Mouse (Mus musculus) forebrain, embryonic 13.5 days (tissue): Measurements from ENCODE around the gene Tmem207. TPM values are rescaled to one million over a fixed set of nuclear protein-coding genes. Genes with fewer than 3 reads are reported as not detected.
"Not testable (repeated sequence)": the region's sequence is repeated elsewhere in the genome, so short reads cannot be mapped to it uniquely, and the experiment has no call there.

Experiments
- ATAC-seq: fragments of 200-750 bp; cut with Nextera tagmentation; 2 replicates; pipeline ENCODE4 v1.8.0; 2017
- H3K27ac ChIP-seq: fragments of 300-500 bp; sonication (generic); 2 replicates; pipeline ENCODE4 v1.5.1; 2015; ENCODE audit warnings: inconsistent platforms, mild to moderate bottlenecking, moderate library complexity
- H3K27me3 ChIP-seq: fragments of 300-500 bp; sonication (generic); 2 replicates; pipeline ENCODE4 v1.6.1; 2015; ENCODE audit warnings: mild to moderate bottlenecking, inconsistent platforms
- H3K36me3 ChIP-seq: fragments of 300-500 bp; sonication (generic); 2 replicates; pipeline ENCODE4 v1.6.1; 2015; ENCODE audit warnings: mild to moderate bottlenecking, inconsistent platforms; ENCODE audit not compliant: poor library complexity, severe bottlenecking
- H3K4me1 ChIP-seq: fragments of 300-500 bp; sonication (generic); 2 replicates; pipeline ENCODE4 v1.6.1; 2015; ENCODE audit warnings: inconsistent platforms
- H3K4me2 ChIP-seq: fragments of 300-500 bp; sonication (generic); 2 replicates; pipeline ENCODE4 v1.6.1; 2015; ENCODE audit warnings: inconsistent platforms, mild to moderate bottlenecking, moderate library complexity
- H3K4me3 ChIP-seq: fragments of 300-500 bp; sonication (generic); 2 replicates; pipeline ENCODE4 v1.5.1; 2015; ENCODE audit warnings: mild to moderate bottlenecking, inconsistent platforms
- H3K9ac ChIP-seq: fragments of 300-500 bp; sonication (generic); 2 replicates; pipeline ENCODE4 v1.6.1; 2015; ENCODE audit warnings: mild to moderate bottlenecking, inconsistent platforms
- H3K9me3 ChIP-seq: fragments of 300-500 bp; sonication (generic); replicated peaks from 2 replicates; pipeline ENCODE4 v1.6.1; 2016; ENCODE audit warnings: inconsistent platforms
- WGBS: fragments of 180-500 bp; shearing (Covaris S2); methylation state at CpG from one replicate; pipeline ENCODE4 v1.1.7; 2015; 5-methylcytosine and 5-hydroxymethylcytosine counted together
- polyA plus RNA-seq: library from polyadenylated mRNA; unstranded; fragments of >200 nt; fragmentation: Nextera tagmentation; extraction: Ambion mirVana; gene quantifications from 2 replicates; pipeline ENCODE4 v1.2.1, GENCODE M21; 2015

The Tmem207 gene
- polyA plus RNA-seq, 1 experiment from 2014 or later = not detected

DNA sequence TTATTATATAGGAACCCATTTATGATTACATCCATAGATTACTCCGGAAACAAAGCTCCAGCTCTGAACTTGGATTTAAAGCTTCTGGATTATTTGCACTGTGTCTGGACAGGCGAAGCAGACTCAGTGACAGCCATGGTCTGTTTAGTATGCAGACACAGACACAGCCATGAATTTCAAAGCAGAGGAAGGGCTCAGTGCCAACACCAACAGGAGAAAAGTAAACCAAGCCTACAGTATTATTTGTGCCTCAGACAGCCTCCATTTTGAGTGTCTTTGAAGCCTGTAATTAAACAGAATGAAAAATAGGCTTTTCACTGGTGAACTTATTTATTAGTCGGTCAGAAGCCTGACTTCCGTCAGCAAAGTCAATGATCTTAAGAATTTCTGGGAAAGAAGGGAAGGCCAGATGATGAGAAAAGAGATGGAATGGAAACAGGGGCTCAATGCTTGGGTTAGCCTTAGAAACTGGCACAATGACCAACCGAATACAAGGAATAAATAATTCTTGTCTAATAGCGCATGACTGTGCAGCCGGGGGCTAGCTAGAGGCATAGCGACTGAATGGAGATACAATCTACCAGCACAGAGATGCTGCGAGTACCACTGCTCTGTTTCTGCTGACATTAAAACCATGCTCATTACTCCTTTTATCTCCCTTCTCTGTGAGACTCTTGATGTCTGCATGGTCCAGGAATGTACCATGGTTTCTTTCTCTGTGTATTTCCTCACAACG lies 1.5 kb upstream of the Tmem207 start:
- H3K9ac ChIP-seq = no peak overlapping the region
- H3K4me2 ChIP-seq = peak overlapping the region; percentile 29; the same call in 1 of the 2 replicates
- H3K4me3 ChIP-seq = no peak overlapping the region
- no peaks in the 10 kb centered on the region for H3K27me3 ChIP-seq
- peak; percentile 96 for ATAC-seq
- H3K9me3 ChIP-seq = no peaks in the 10 kb centered on the region
- H3K4me1 ChIP-seq = peaks cover 20% of the 10 kb centered on the region
- peak overlapping the region; percentile 3; the same call in 1 of the 2 replicates for H3K27ac ChIP-seq
- H3K36me3 ChIP-seq = no peaks in the 10 kb centered on the region
- whole genome bisulfite sequencing = 28% methylated on average over 10 of the region's 10 CpGs

DNA sequence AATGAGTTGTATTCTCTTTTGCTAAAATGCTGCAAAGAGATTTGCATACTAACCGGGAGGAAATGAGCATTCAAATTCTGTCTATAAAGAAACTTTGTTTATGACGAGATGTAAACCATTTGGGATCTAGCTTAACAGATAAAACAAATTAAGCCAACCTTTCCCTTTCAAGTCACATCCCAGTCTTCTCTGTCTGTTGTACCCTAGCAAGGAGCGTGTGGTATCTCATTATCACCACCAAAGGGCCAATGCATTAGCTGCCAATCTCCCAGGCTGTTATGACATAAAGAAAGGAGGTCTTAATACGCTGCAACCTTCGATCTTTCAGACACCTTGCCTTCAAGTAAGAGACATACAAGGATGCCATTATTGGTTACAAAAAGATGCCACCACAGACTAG lies 737 bp downstream of the Tmem207 start:
- no peaks in the 10 kb centered on the region for H3K27me3 ChIP-seq
- no peak; the same call in 1 of the 2 replicates for ATAC-seq
- no peak overlapping the region for H3K27ac ChIP-seq
- peaks cover 20% of the 10 kb centered on the region for H3K4me1 ChIP-seq
- no peak overlapping the region for H3K4me2 ChIP-seq
- no peaks in the 10 kb centered on the region for H3K9me3 ChIP-seq
- no peaks in the 10 kb centered on the region for H3K36me3 ChIP-seq
- no peak overlapping the region for H3K4me3 ChIP-seq
- H3K9ac ChIP-seq = no peak overlapping the region
- WGBS = 58% methylated on average over 5 of the region's 5 CpGs

DNA sequence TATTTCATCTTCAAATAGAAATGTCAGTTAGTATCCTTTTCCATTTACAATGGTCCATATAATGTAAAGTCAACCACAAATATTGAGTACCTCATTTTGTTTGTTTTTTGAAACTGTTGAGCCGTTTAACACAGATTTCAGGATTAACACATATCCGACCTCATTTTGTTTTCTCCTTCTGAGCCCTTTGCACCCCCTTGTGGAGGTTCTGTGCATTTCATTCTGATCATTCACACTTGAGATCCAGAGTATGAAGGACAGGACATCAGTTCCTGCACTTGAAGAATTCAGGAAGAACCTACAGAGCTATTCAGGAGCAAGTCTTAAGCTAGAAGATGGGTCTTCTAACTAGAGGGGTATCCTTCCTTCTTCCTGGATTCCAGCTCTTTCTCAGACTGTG lies 7.0 kb downstream of the Tmem207 start:
- no peaks in the 10 kb centered on the region for H3K36me3 ChIP-seq
- H3K9ac ChIP-seq = no peak overlapping the region
- no peak for ATAC-seq
- H3K4me3 ChIP-seq = no peak overlapping the region
- H3K27me3 ChIP-seq = no peaks in the 10 kb centered on the region
- H3K4me1 ChIP-seq = no peaks in the 10 kb centered on the region
- H3K4me2 ChIP-seq = no peak overlapping the region
- H3K27ac ChIP-seq = no peak overlapping the region
- no peaks in the 10 kb centered on the region for H3K9me3 ChIP-seq
- 57% methylated on average over 2 of the region's 2 CpGs for WGBS

DNA sequence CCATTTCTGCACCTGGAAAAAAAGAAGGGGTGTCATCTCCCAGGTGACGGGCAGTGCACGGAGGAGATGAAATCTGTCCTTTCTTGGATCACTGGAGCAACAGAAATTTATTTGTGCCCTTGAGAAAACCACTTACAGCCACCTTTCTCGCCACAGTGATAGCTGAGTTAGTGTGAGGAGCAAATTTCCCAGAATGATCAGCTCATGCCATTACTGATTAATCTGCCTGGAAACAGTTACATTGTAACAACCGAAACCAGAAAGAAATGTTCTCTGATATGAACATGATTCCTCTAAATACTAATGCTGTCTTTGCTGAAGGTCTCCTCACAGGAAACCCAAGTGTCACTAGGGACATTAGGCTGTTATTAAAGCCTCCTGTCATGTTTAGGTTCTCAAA lies 21.6 kb downstream of the Tmem207 start:
- no peak overlapping the region for H3K4me2 ChIP-seq
- 90% methylated on average over 4 of the region's 4 CpGs for WGBS

DNA sequence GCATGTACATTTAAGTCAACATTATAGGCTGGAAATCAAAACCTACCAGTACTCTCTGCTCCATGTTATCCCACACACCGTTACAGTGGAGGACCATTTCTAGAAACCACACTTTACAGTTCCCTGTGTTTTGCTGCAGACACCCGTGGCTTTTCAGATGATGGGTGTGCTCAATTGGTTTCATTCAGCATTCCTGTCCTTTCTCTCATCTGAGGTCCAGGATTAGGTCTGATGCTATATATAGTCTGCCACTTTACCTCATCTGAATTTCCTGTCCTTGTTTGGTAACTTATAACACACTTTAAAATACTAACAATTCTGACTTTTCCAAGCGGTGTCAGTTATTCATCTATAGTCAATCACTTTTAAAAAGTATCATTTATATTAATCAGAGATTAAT lies 25.8 kb downstream of the Tmem207 start:
- Histone ChIP-seq H3K27ac (no peak overlapping the region), H3K9ac (no peak overlapping the region), H3K36me3 (no peaks in the 10 kb centered on the region), H3K4me2 (no peak overlapping the region), H3K4me1 (no peaks in the 10 kb centered on the region), H3K9me3 (no peaks in the 10 kb centered on the region), H3K27me3 (no peaks in the 10 kb centered on the region), H3K4me3 (no peak overlapping the region)
- no peak for ATAC-seq
- 89% methylated on average over 3 of the region's 3 CpGs for WGBS

More for the DNA sequence above, 21.6 kb downstream of the Tmem207 start:
- Histone ChIP-seq H3K27me3 (no peaks in the 10 kb centered on the region), H3K4me3 (no peak overlapping the region), H3K4me1 (no peaks in the 10 kb centered on the region), H3K9ac (no peak overlapping the region), H3K36me3 (no peaks in the 10 kb centered on the region), H3K9me3 (no peaks in the 10 kb centered on the region), H3K27ac (no peak overlapping the region)
- ATAC-seq = no peak

DNA sequence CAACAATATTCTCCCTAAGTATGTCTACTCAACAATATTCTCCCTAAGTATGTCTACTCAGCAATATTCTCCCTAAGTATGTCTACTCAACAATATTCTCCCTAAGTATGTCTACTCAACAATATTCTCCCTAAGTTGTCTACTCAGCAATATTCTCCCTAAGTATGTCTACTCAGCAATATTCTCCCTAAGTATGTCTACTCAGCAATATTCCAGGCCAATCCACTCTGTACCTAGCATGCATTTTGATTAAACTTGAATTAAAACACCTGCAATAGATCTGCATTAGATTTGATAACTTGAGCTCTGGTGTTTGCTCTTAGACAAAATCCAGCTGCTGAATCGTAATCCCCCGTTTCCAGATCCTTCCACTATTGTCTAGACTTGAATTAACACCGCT lies 26.9 kb downstream of the Tmem207 start:
- H3K9ac ChIP-seq, H3K27ac ChIP-seq, H3K27me3 ChIP-seq, H3K9me3 ChIP-seq, H3K4me3 ChIP-seq, H3K4me2 ChIP-seq, ATAC-seq, H3K4me1 ChIP-seq, H3K36me3 ChIP-seq: not testable (repeated sequence)
- 94% methylated on average over 3 of the region's 3 CpGs for WGBS

DNA sequence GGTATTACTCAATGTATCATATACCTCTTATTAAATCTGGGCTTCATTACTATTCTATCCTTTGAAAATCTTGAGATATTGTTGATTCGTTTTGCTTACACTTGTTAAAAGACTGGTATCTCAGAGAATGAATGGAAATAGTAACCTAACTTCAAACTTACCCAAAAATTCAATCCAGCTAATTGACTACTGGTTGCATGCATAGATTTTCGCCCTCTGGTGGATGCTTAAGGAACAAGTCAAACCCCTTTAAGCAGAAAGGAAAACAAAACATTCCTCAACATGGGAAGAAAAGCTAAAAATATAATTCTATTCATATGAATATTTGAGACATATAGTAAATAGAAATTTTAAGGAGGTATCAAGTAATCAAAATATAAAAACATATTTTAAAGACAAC lies 30.8 kb downstream of the Tmem207 start:
- H3K36me3 ChIP-seq = no peaks in the 10 kb centered on the region
- H3K27me3 ChIP-seq = no peaks in the 10 kb centered on the region
- no peak overlapping the region for H3K27ac ChIP-seq
- H3K9me3 ChIP-seq = no peaks in the 10 kb centered on the region
- ATAC-seq = no peak
- no peaks in the 10 kb centered on the region for H3K4me1 ChIP-seq
- H3K4me3 ChIP-seq = no peak overlapping the region
- H3K9ac ChIP-seq = no peak overlapping the region
- H3K4me2 ChIP-seq = no peak overlapping the region
- 11% methylated on average over 2 of the region's 2 CpGs for WGBS

DNA sequence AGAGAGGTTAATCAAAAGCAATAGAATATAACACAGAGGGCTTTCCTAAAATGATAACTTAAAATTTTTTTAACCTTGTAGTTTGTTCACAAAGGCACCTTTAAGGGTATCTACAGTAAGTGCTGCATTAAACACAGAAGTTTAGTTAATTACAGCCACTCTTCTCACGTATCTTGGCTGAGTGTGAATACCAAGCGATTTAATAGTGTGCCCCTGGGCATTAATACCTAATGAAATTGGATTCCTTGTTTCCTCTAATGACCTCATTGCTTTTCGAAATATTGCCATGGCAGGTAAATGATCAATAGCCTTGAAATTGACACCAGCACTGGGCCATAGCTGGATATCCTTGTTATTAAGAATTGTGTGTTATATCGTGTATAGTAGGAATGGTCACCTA lies 55.3 kb downstream of the Tmem207 start:
- Histone ChIP-seq H3K9ac (no peak overlapping the region), H3K4me1 (no peaks in the 10 kb centered on the region), H3K4me2 (no peak overlapping the region), H3K4me3 (no peak overlapping the region), H3K27me3 (no peaks in the 10 kb centered on the region), H3K27ac (no peak overlapping the region), H3K9me3 (no peaks in the 10 kb centered on the region), H3K36me3 (no peaks in the 10 kb centered on the region)
- no peak for ATAC-seq
- WGBS = 66% methylated on average over 4 of the region's 4 CpGs

DNA sequence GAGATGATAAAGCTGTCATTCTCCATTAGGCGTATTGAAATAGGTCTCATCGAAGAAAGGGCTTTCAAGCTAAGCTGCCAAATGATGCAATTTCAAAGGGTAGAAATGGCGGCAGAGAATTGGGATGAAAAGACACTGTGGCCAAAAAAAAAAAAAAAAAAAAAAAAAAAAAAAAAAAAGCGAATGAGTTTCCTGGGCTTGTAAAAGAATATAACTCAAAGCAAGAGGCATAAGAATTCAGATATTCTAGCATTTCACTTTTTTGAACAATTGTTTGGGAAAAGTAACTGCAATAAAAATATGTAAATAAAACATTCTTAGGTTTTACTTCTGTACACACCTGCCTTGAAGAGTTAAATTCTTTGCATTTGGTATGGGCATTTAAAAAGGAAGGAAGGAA lies 60.0 kb downstream of the Tmem207 start:
- Histone ChIP-seq H3K4me3 (no peak overlapping the region), H3K4me1 (no peaks in the 10 kb centered on the region), H3K9me3 (no peaks in the 10 kb centered on the region), H3K36me3 (no peaks in the 10 kb centered on the region), H3K27ac (no peak overlapping the region), H3K27me3 (no peaks in the 10 kb centered on the region), H3K4me2 (no peak overlapping the region), H3K9ac (no peak overlapping the region)
- ATAC-seq = no peak
- 77% methylated on average over 4 of the region's 4 CpGs for WGBS

DNA sequence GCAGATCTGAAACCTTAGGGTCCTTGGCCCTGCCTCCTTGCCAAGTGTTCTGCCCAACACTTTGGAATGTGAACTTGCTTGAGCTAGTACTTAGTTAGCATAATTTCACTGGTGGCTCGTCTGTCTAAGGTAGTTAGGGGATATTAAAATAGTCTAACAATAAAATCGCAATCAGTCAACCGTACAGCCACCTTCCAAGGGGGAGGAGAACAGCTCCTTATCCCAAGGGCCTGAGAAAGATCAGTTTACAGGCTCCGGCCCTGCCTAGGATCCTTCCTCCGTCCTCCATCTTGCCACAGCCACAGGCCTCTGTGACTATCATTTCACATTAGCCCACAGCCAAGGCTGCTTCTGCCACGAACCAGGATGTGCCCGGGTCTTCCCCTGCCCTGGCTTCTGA lies 63.7 kb downstream of the Tmem207 start, which contains the start of gene Cldn16:
TSS of gene Cldn16 (plus strand) at position 301 of the 400 bp plus-strand sequence.
- Histone ChIP-seq H3K4me1 (no peaks in the 10 kb centered on the region), H3K27me3 (no peaks in the 10 kb centered on the region), H3K9ac (no peak within 1 kb of the TSS), H3K4me3 (no peak within 1 kb of the TSS), H3K27ac (no peak within 1 kb of the TSS), H3K4me2 (no peak within 1 kb of the TSS), H3K36me3 (no peaks in the 10 kb centered on the region), H3K9me3 (no peaks in the 10 kb centered on the region)
- 77% methylated on average over 7 of the region's 7 CpGs for WGBS
- no peak for ATAC-seq

DNA sequence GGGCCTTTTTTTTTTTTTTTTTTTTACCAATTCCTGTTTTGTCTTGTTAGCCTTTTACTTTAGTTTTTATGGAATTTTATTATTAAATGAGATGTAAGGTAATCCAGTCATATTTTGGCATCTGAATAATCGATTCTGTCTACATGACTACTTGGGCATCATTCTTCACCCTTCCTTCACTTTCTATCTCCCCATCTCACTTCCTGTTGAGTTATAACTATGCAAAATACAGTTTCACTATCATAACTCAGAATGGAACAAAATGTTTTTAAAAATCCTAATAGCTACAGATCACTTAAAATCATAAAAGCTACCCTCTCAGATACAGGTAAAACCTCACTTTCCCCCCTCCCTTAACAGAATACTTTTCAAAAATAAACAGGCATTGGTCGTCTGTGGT lies 70.4 kb downstream of the Tmem207 start:
- Histone ChIP-seq H3K27me3 (no peaks in the 10 kb centered on the region), H3K4me3 (no peak overlapping the region), H3K27ac (no peak overlapping the region), H3K36me3 (no peaks in the 10 kb centered on the region), H3K9ac (no peak overlapping the region), H3K9me3 (no peaks in the 10 kb centered on the region), H3K4me1 (no peaks in the 10 kb centered on the region), H3K4me2 (no peak overlapping the region)
- 85% methylated on average over 2 of the region's 2 CpGs for WGBS
- ATAC-seq = no peak

DNA sequence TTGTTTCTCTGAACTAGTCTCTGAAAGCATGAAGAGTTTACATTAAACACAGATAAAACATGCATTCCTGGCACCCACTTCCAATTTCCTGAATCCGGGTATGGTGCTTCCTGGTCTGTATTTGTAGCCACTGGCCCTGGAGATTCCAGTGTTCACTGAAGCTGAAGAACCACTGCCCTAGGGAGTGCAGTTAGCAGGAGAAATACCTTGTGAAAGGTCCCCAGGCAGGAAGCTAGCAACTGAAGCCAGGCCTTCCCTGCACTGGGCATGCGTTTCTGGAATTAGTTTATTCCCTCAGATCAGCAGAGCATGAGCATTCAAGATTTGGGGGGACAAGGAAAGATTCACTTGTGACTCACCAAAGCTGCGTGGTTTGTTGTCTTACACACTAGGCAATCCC lies 72.4 kb downstream of the Tmem207 start:
- H3K36me3 ChIP-seq = no peaks in the 10 kb centered on the region
- 74% methylated on average over 3 of the region's 3 CpGs for WGBS
- ATAC-seq = no peak
- no peak overlapping the region for H3K4me3 ChIP-seq
- H3K27ac ChIP-seq = no peak overlapping the region
- no peaks in the 10 kb centered on the region for H3K27me3 ChIP-seq
- no peak overlapping the region for H3K9ac ChIP-seq
- H3K4me1 ChIP-seq = no peaks in the 10 kb centered on the region
- no peaks in the 10 kb centered on the region for H3K9me3 ChIP-seq
- H3K4me2 ChIP-seq = no peak overlapping the region
